Mouse (Mus musculus): ENCODE results near the gene Cdca4. TPM values are rescaled to one million over a fixed set of nuclear protein-coding genes. Genes with fewer than 3 reads are reported as not detected.
"Not testable (repeated sequence)": the region's sequence is repeated elsewhere in the genome, so short reads cannot be mapped to it uniquely, and the experiment has no call there.

The Cdca4 gene
- polyA plus RNA-seq, 1 experiment from 2014 or later, result 199 TPM

- 92% methylated on average over 3 of the region's 3 CpGs for WGBS
- Histone ChIP-seq H3K36me3 (replicated peaks) (peaks cover 48% of the 10 kb centered on the region), H3K9me3 (no peaks in the 10 kb centered on the region), H3K27me3 (ENCODE audit: poor library complexity, severe bottlenecking) (no peaks in the 10 kb centered on the region), H3K4me3 (peak overlapping the region; percentile 97), H3K4me1 (peaks cover 39% of the 10 kb centered on the region), H3K27ac (peak overlapping the region; percentile 99)
- DNase-seq (ENCODE audit: extremely low spot score, low spot score), result no peak
These were observed 1.3 kb upstream of the Cdca4 start for GRCm38 (mm10) chr12:112830570-112830969.

- Histone ChIP-seq H3K27ac (peak overlapping the region; percentile 99), H3K9me3 (no peaks in the 10 kb centered on the region), H3K4me3 (peak overlapping the region; percentile 97), H3K36me3 (replicated peaks) (peaks cover 51% of the 10 kb centered on the region), H3K27me3 (ENCODE audit: poor library complexity, severe bottlenecking) (no peaks in the 10 kb centered on the region), H3K4me1 (peaks cover 41% of the 10 kb centered on the region)
- no peak for DNase-seq (ENCODE audit: extremely low spot score, low spot score)
- WGBS, result 44% methylated on average over 2 of the region's 2 CpGs
These were observed 918 bp upstream of the Cdca4 start for GRCm38 (mm10) chr12:112830141-112830540.

- Histone ChIP-seq H3K4me1 (peaks cover 55% of the 10 kb centered on the region), H3K36me3 (replicated peaks) (peaks cover 64% of the 10 kb centered on the region), H3K4me3 (peak overlapping the region; percentile 97), H3K9me3 (no peaks in the 10 kb centered on the region), H3K27me3 (ENCODE audit: poor library complexity, severe bottlenecking) (no peaks in the 10 kb centered on the region), H3K27ac (peak overlapping the region; percentile 99)
- DNase-seq (ENCODE audit: extremely low spot score, low spot score), result no peak
- WGBS, result 1% methylated on average over 51 of the region's 51 CpGs
These were observed 551 bp downstream of the Cdca4 start for GRCm38 (mm10) chr12:112828501-112829243.

- Histone ChIP-seq H3K4me1 (peaks cover 67% of the 10 kb centered on the region), H3K4me3 (peak overlapping the region; percentile 97; the same call in 1 of the 2 replicates), H3K27ac (no peak overlapping the region), H3K9me3 (no peaks in the 10 kb centered on the region), H3K27me3 (ENCODE audit: poor library complexity, severe bottlenecking) (no peaks in the 10 kb centered on the region), H3K36me3 (replicated peaks) (peaks cover 70% of the 10 kb centered on the region)
- no peak for DNase-seq (ENCODE audit: extremely low spot score, low spot score)
- 95% methylated on average over 5 of the region's 5 CpGs for WGBS
These were observed 3.3 kb downstream of the Cdca4 start for GRCm38 (mm10) chr12:112825901-112826300.

GRCm38 (mm10) chr12:112823221-112823620, 6.0 kb downstream of the Cdca4 start:
- Histone ChIP-seq H3K4me3 (no peak overlapping the region), H3K4me1 (peaks cover 58% of the 10 kb centered on the region), H3K27me3 (ENCODE audit: poor library complexity, severe bottlenecking) (no peaks in the 10 kb centered on the region), H3K9me3 (no peaks in the 10 kb centered on the region), H3K27ac (no peak overlapping the region), H3K36me3 (replicated peaks) (peaks cover 97% of the 10 kb centered on the region)
- 85% methylated on average over 4 of the region's 4 CpGs for WGBS
- no peak for DNase-seq (ENCODE audit: extremely low spot score, low spot score)

- Histone ChIP-seq H3K27me3 (ENCODE audit: poor library complexity, severe bottlenecking) (no peaks in the 10 kb centered on the region), H3K4me3 (no peak overlapping the region), H3K4me1 (peaks cover 53% of the 10 kb centered on the region), H3K36me3 (replicated peaks) (peaks cover 99% of the 10 kb centered on the region), H3K27ac (no peak overlapping the region), H3K9me3 (no peaks in the 10 kb centered on the region)
- DNase-seq (ENCODE audit: extremely low spot score, low spot score), result no peak
- 89% methylated on average over 2 of the region's 2 CpGs for WGBS
These were observed 6.5 kb downstream of the Cdca4 start for GRCm38 (mm10) chr12:112822676-112823075.

GRCm38 (mm10) chr12:112821974-112822373, 7.2 kb downstream of the Cdca4 start:
- DNase-seq (ENCODE audit: extremely low spot score, low spot score), result no peak
- no peak overlapping the region for H3K4me3 ChIP-seq
- H3K9me3 ChIP-seq, result no peaks in the 10 kb centered on the region
- 89% methylated on average over 4 of the region's 4 CpGs for WGBS
- H3K36me3 ChIP-seq (replicated peaks), result peaks cover 99% of the 10 kb centered on the region
- peaks cover 46% of the 10 kb centered on the region for H3K4me1 ChIP-seq
- no peak overlapping the region for H3K27ac ChIP-seq
- no peaks in the 10 kb centered on the region for H3K27me3 ChIP-seq (ENCODE audit: poor library complexity, severe bottlenecking)

GRCm38 (mm10) chr12:112821216-112821615, 8.0 kb downstream of the Cdca4 start:
- Histone ChIP-seq H3K9me3 (no peaks in the 10 kb centered on the region), H3K4me3 (no peak overlapping the region), H3K27me3 (ENCODE audit: poor library complexity, severe bottlenecking) (no peaks in the 10 kb centered on the region), H3K27ac (no peak overlapping the region), H3K4me1 (peaks cover 39% of the 10 kb centered on the region), H3K36me3 (replicated peaks) (peaks cover 99% of the 10 kb centered on the region)
- WGBS, result 80% methylated on average over 1 of the region's 1 CpGs
- no peak for DNase-seq (ENCODE audit: extremely low spot score, low spot score)

- Histone ChIP-seq H3K27ac (no peak overlapping the region), H3K27me3 (ENCODE audit: poor library complexity, severe bottlenecking) (no peaks in the 10 kb centered on the region), H3K4me1 (peaks cover 32% of the 10 kb centered on the region), H3K9me3 (no peaks in the 10 kb centered on the region), H3K4me3 (no peak overlapping the region), H3K36me3 (replicated peaks) (peaks cover 99% of the 10 kb centered on the region)
- DNase-seq (ENCODE audit: extremely low spot score, low spot score), result no peak
- WGBS, result 87% methylated on average over 12 of the region's 12 CpGs
These were observed 8.7 kb downstream of the Cdca4 start for GRCm38 (mm10) chr12:112820401-112820999.

GRCm38 (mm10) chr12:112819057-112819662, 10.1 kb downstream of the Cdca4 start:
- 92% methylated on average over 8 of the region's 8 CpGs for WGBS
- DNase-seq (ENCODE audit: extremely low spot score, low spot score), result no peak
- peaks cover 21% of the 10 kb centered on the region for H3K4me1 ChIP-seq
- H3K27ac ChIP-seq, result no peak overlapping the region
- H3K9me3 ChIP-seq, result no peaks in the 10 kb centered on the region
- peaks cover 100% of the 10 kb centered on the region for H3K36me3 ChIP-seq (replicated peaks)
- no peak overlapping the region for H3K4me3 ChIP-seq
- H3K27me3 ChIP-seq (ENCODE audit: poor library complexity, severe bottlenecking), result no peaks in the 10 kb centered on the region

- not testable (repeated sequence) for H3K9me3 ChIP-seq; H3K27ac ChIP-seq; H3K27me3 ChIP-seq (ENCODE audit: poor library complexity, severe bottlenecking); DNase-seq (ENCODE audit: extremely low spot score, low spot score); H3K4me1 ChIP-seq; H3K4me3 ChIP-seq
- 88% methylated on average over 7 of the region's 7 CpGs for WGBS
- H3K36me3 ChIP-seq (replicated peaks), result peaks cover 100% of the 10 kb centered on the region
These were observed 12.4 kb downstream of the Cdca4 start for GRCm38 (mm10) chr12:112816866-112817265.

GRCm38 (mm10) chr12:112816294-112816693, 12.9 kb downstream of the Cdca4 start:
- Histone ChIP-seq H3K27ac (no peak overlapping the region), H3K36me3 (replicated peaks) (peaks cover 100% of the 10 kb centered on the region), H3K4me1 (0 out of 2 replicates have a peak, but pooled peaks cover 2% of the 10 kb centered on the region), H3K9me3 (no peaks in the 10 kb centered on the region), H3K27me3 (ENCODE audit: poor library complexity, severe bottlenecking) (peaks cover 3% of the 10 kb centered on the region; the same call in 1 of the 2 replicates), H3K4me3 (no peak overlapping the region)
- no peak for DNase-seq (ENCODE audit: extremely low spot score, low spot score)
- WGBS, result 63% methylated on average over 4 of the region's 4 CpGs
